Mouse (Mus musculus): ENCODE measurements around the gene Ces2b. TPM values are rescaled to one million over a fixed set of nuclear protein-coding genes. Genes with fewer than 3 reads are reported as not detected.

Ces2b gene
- total RNA-seq (2021): under 1 TPM; 0.08 to 0.22 TPM
- long read RNA-seq, experiment 1: 0 reads
- long read RNA-seq, experiment 2: 0 reads

DNA sequence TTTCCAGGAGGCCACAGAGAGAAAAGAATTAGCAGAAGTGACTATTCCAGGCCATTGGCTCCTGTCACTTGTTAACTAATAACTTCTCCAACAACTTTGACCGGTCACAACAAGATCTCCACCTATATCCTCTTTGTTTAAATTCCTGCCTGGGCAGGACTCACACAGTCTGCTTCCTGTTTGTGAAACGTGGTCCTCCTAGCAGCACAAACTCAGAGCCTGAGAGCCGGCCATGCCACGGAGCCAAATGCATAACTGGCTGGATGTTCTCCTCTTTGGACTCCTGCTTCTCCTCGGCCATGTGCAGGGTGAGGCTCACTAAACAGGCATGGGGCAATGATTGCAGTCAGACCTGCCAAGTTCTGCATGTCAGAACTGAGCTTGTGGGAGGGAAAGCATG, at the start of gene Ces2b:
Ces2b (plus strand) TSS at position 133 of the 400 bp plus-strand sequence.
- intact Hi-C loops (cut with DNase I): no loop called here
- H3K27ac ChIP-seq: no peak within 1 kb of the TSS
- no peak for TF ChIP-seq CTCF (IDR thresholded peaks at IDR 0.05)
- DNase-seq: no peak
- H3K4me3 ChIP-seq: no peak within 1 kb of the TSS

DNA sequence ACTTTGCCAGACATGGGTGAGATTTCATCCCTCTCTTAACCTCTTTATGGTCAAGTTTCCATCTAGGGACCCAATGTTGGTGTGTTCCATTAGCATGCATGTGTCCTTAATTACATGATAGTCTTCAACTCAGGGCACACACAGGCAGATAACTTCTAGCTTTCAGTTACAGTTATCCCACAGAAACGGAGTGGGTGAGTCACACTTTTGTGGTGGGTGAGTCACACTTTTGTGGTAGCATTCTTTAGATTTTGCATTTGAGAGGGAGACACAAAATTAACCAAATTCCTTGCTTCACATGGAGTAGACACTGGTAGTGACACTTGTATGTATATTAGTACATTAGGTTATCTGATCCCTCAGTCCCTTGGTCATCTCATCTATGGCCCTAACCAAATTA, 44.3 kb upstream of the Ces2b start:
- Histone ChIP-seq H3K27ac (no peak overlapping the region), H3K4me3 (no peak overlapping the region)
- TF ChIP-seq CTCF (IDR thresholded peaks at IDR 0.05): no peak
- no peak for DNase-seq
- intact Hi-C loops (cut with DNase I): no loop called here

DNA sequence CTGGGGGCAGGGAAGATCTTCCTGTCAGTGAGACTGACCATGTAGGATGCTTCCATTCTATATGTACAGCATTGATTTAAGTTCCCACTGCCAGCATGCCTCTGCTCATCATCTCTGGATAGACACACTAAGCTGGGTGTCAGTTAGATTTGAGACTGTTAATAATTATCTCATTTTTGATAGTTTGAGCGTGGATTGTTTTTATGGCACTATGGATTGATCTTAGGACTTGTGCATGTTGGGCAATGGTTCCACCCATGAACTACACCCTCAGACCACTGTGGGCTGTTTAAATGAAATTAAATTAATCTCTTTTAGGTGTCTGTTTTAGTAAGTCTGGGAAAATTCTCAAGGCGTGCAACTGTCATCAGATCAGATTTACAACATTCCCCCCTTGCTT, 42.4 kb upstream of the Ces2b start:
- intact Hi-C loops (cut with DNase I): no loop called here
- Histone ChIP-seq H3K4me3 (no peak overlapping the region), H3K27ac (no peak overlapping the region)
- no peak for TF ChIP-seq CTCF (IDR thresholded peaks at IDR 0.05)
- no peak for DNase-seq

DNA sequence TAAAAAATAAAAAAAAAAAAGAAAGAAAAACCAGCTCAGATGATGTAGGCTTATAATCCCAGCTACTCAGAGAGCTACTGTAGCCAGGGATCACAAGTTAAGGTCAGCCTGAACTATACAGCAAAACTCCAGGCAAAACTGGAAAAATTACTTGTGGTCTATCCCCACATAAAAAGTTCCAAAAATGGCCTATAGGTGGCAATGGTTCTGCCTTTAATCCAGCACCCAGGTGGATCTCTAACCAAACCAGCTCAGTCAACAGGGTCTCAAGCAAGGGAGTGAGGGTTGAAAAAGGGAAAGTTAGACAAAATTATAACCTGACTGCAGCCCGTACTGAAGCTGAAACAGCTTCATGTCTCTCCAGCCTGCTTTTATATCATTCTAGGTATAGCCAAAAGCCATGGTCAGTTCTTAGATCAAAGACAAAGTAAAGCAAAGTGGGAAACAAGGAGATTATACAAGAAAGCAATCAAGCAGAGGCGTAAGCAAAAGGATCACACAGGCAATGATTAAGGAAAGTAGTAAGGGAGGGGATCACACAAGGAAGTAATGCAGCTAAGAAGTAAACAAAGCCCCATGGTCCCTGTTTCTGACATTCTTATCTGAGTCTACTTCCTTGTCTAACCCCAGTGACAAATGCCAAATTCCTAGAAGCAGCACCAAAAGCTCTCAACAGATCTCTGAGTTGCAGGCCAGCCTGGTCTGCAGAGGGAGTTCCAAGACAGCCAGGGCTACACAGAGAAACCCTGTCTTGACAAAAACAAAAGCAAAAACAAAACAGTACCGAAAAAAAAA, 41.3 kb upstream of the Ces2b start:
- intact Hi-C loops (cut with DNase I): loop anchor here (5.0 to 10.0 kb wide), 2 partner anchors 135 to 222 kb away; no protein-coding TSS in a partner anchor
- TF ChIP-seq CTCF (IDR thresholded peaks at IDR 0.05): peak; percentile 70
- no peak for DNase-seq
- Histone ChIP-seq H3K4me3 (no peak overlapping the region), H3K27ac (no peak overlapping the region)

DNA sequence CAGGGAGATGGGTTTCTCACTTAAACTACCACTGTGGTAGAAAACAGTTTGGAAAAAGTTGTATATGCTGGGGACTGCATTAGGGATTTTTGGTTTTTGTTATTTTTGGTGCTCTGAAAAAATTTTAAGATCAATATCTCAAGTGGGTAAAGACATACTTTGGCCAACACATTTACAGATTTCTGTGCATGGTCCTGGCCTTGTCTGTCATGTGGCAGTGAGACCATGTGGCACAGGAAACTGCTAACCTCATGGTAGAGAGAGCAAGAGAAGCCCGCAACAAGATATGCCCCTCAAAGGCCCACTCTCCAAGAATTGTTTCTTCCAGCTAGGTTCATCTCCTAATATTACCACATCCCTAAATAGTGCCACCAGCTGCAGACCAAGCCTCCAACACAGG, 32.0 kb upstream of the Ces2b start:
- DNase-seq: no peak
- TF ChIP-seq CTCF (IDR thresholded peaks at IDR 0.05): no peak
- no peak overlapping the region for H3K4me3 ChIP-seq
- H3K27ac ChIP-seq: no peak overlapping the region
- intact Hi-C loops (cut with DNase I): loop anchor here (10.0 kb wide), 1 partner anchor 145 kb away; no protein-coding TSS in a partner anchor

DNA sequence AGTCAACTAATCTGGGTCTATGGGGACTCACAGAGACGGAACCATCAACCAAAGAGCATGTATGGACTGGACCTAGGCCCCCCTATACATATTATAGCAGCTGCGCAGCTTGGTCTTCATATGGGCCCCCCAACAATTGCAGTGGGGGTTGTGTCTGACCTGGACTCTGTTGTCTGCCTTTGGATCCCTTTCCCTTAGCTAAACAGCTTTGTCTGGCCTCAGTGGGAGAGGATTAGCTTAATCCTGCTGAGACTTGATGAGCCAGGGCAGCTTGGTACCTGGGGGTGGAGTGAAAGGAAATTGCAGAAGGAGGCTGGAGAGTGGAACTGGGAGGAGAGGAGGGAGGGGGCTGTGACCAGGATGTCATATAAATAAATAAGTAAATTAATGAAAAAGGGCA, 25.2 kb upstream of the Ces2b start:
- no peak for DNase-seq
- H3K27ac ChIP-seq: no peak overlapping the region
- H3K4me3 ChIP-seq: no peak overlapping the region
- TF ChIP-seq CTCF (IDR thresholded peaks at IDR 0.05): no peak
- intact Hi-C loops (cut with DNase I): no loop called here

DNA sequence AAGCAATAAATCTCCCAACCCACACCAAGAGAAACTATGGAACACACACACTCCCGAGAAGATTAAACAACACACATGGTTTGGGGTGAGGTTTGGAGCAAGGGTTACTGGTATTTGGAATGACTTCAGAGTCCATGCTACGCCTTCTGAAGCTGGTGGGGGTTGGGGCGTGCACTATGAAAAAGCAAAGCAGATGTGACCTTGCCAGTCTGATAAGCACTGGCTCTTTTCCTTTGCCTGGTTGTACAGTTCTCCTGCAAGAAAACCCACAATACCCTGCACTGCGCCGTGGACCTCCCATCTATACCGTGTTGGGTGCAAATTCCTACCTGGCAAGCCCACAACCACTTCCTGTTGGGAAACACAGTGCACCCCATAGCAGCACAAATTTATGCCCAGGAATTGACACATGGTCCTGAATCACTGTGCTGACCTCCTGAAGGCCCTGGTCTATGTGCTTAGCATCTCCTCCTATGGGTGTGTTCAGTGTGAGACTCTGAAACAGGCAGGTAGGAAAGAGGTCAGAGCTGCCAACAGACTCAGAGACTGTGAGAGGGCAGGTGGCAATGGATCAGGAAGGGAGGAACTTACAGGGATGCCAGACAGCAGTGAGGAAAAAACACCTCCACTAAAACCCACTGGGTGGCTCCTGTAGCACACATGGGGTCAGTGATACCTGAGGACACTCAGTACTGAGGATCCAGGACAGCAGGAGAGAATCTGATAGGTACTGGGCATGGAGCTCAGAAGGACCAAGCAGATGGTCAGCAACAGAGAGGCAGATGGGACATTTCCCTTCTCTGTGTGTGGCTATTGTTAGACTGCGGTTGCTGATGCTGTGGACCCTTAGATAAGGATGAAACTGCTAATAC, 22.6 kb upstream of the Ces2b start:
- intact Hi-C loops (cut with DNase I): no loop called here
- DNase-seq: no peak
- Histone ChIP-seq H3K4me3 (no peak overlapping the region), H3K27ac (no peak overlapping the region)
- no peak for TF ChIP-seq CTCF (IDR thresholded peaks at IDR 0.05)

DNA sequence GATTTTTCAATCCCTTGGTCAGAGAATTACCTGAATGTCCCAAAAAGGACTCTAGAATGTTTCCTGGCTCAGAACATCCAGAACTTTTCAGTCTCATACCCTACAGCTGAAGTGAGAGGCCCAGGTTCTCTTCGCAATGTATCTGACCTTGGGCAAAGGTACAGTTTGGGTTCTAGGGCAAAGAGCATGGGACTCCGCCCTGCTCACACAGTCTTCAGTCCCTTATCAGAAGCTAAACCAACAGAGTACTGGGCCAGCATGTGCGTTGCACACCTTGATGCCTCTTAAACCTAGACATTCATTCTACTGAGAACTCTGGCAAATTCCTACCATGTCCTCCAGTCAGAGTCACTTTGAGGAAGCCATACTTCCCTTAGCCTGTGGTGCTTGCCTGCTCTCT, 21.9 kb upstream of the Ces2b start:
- H3K27ac ChIP-seq: no peak overlapping the region
- DNase-seq: no peak
- H3K4me3 ChIP-seq: no peak overlapping the region
- intact Hi-C loops (cut with DNase I): no loop called here
- TF ChIP-seq CTCF (IDR thresholded peaks at IDR 0.05): no peak

DNA sequence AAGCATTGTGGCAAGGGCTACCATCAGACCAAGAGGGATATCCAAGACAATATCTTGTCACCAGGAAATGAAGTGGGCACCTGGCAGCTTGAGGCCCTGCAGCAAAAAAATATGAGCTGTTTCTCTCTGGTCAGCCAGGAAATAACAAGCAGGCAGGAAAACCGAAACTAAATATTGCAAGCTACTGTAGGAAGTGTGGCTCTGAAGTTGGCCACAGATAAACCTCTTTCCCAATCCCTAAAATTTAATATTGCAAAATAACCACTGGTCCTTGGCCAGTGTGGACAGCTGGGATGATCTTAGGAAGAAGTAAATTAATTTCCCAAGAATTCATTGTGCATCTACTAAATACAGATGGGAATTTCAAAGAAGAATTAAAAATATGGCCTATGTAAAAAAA, 4.5 kb upstream of the Ces2b start:
- no peak overlapping the region for H3K4me3 ChIP-seq
- DNase-seq: no peak
- no peak overlapping the region for H3K27ac ChIP-seq
- TF ChIP-seq CTCF (IDR thresholded peaks at IDR 0.05): no peak
- intact Hi-C loops (cut with DNase I): no loop called here

DNA sequence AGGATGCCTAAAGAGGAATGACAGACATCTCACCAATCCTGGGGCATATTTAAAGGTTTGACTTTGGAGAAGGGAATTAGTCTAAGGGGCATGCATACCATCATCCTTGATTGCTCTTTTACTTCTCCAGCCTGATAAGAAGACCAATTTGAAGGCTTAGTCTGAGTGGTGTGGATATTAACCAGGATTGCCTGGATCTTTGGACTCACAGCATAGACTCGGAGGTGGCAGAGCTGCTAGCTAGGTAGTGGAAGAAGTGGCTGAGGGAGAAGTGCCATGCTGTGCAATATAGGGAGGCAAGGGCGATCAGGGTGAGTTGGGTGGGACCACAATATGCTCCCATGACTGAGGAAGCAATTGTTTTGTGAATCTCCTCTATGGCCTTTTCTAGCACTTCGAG, 3.2 kb upstream of the Ces2b start:
- DNase-seq: no peak
- no peak for TF ChIP-seq CTCF (IDR thresholded peaks at IDR 0.05)
- intact Hi-C loops (cut with DNase I): no loop called here

DNA sequence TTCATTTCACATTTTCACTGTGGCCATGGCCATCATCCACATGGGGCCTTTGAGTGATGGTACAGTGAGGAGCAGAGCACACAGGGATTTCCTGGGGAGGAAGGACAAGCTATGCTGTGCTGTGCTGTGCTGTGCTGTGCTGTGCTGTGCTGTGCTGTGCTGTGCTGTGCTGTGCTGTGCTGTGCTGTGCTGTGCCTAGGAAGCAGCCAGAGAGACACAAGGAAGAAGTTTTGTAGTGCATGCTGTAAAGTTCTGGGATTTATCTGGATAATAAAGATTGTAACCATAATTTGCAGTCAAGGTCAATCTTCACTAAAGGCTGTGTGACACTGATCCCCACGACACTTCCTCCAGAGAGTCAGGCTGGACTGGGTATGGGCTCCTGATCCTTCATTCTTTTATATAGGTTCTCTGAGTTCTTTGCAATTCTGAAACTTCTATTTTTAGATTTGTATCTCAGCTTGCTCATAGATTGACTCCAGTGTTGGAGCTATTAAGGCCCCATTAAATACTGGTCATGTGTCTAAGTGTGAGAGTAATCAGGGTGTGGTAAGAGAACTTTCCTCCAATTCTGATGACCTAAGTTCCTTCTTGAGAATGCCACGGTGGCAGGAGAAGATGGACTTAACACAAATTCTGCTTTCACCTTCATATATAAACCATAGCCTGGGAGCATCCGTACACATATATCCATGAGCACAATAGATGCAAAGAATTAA, 10.1 kb downstream of the Ces2b start:
- Histone ChIP-seq H3K4me3 (no peak overlapping the region), H3K27ac (no peak overlapping the region)
- no peak for DNase-seq
- intact Hi-C loops (cut with DNase I): no loop called here
- TF ChIP-seq CTCF (IDR thresholded peaks at IDR 0.05): no peak

More for the DNA sequence above, 3.2 kb upstream of the Ces2b start:
- Histone ChIP-seq H3K4me3 (no peak overlapping the region), H3K27ac (no peak overlapping the region)

DNA sequence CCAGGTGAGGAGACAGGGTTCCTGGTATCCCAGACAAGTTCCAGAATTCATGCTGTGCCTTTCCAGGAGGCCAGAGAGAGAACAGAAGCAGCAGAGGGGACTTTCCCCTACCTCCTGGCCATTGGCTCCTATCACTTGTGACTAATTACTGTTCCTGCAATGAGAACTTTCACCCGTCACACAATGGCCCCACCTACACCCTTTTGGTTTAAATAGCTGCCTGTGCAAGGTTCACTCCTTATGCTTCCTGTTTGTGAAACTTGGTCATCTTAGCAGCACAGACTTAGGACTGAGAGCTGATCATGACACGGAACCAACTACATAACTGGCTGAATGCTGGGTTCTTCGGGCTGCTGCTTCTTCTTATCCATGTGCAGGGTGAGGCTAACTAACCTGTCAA, 15.5 kb downstream of the Ces2b start, which contains the start of gene Ces2c:
Ces2c (plus strand) TSS at position 238 of the 400 bp plus-strand sequence.
- peak within 1 kb of the TSS; percentile 41; the same call in 1 of the 2 replicates for H3K27ac ChIP-seq
- no peak for TF ChIP-seq CTCF (IDR thresholded peaks at IDR 0.05)
- DNase-seq: peak; percentile 26
- H3K4me3 ChIP-seq: no peak within 1 kb of the TSS
- intact Hi-C loops (cut with DNase I): no loop called here
